Mouse (Mus musculus) right cerebral cortex, postnatal 14 days (tissue): ENCODE measurements around the gene Itpr1.
"Not testable (repeated sequence)": the region's sequence is repeated elsewhere in the genome, so short reads cannot be mapped to it uniquely, and the experiment has no call there.

ENCODE experiments used
- DNase-seq: peaks from one replicate; pipeline ENCODE4 v3.0.0; 2022

The Itpr1 gene

DNA sequence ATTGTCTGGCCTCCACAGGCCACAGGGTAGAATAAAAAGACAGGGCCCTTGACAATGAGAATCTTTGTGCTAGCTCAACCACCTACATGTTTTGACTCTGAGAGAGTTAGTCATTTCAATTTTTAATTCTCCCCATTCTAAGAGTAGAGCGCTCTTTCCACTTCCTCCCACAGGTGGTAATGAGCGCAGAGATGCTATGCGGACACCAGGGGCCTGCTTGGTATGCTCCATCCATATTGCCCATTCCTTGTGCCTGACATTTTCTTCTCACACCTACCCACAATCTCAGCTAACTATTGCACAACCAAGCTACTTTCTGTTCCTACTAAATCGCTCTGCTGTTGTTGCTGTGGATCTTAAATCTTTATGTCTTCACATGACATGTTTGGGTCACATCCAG lies 341.5 kb downstream of the Itpr1 start:
- no peak for DNase-seq

DNA sequence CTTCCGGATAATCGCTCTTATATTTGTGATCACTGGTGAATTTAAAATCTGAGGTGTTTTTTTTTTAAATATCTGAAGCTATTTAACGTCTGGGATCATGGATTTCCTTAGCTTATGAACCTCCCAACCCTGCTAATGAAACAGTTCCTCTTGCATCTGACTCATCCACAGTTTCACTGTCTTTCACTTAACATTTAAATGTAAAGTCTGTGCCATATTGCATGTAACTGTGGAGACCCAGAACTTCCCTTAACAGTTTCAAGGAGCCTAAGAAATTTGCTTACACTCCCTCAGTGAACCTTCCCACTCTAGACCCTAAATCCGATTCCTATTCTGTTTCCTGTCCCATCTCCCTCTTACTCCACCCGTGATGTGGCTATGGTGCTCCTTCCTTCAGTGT lies 342.0 kb downstream of the Itpr1 start:
- DNase-seq, result no peak

- DNase-seq, result no peak
Observed at GRCm38 (mm10) chr6:108557576-108558322, 344.9 kb downstream of the Itpr1 start.

DNA sequence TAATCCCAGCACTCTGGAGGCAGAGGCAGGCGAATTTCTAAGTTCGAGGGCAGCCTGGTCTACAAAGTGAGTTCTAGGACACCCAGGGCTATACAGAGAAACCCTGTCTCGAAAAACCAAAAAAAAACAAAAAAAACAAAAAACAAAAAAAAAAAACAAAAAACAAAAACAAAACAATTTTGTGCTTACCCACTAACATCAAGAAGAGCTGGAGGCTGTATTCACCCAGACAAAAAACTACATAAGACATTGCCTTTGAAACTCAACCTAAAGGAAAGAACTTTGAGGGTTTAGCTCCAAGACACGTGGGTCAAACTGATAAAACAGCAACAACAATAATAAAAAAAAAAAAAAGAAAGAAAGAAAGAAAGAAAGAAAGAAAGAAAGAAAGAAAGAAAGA lies 346.3 kb downstream of the Itpr1 start:
- DNase-seq, result not testable (repeated sequence)

DNA sequence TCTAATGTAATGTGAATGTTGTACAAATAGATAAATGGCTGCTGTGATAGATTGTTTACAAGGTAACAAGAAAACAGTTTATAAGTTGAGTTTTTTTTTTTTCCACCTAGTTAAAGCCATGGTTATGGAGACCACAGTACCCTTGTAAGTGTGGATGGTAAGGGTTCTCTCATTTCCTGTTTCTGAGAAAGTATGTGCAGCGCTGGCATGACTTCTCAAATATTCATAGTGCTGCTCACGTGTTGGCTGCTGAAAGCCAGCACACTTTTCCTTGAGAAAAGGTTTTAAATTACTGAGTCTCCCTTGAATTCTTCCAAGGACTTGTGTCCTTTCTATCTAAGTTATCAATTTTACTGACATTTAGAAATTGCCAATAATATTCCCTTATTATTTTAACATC lies 350.1 kb downstream of the Itpr1 start:
- no peak for DNase-seq

DNA sequence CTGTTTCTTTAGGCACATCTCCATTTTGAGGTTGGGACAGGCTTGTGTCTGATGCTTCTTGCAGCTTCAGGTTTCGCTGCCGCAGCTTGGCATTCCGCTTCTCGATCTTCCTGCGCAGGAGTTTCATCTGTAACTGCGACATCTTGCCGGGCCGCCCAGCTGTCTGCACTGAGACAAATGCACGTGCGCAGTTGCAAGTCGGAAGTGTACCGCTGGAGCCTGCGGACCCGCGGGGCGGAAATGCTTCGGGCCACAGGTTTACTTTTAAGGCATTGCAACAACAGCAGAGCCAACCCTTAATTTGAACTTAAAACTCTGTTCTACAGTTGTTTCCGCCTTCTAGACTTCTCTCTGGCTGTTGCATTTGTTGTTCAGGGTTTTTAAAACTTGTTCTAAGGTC lies 352.6 kb downstream of the Itpr1 start:
- DNase-seq, result not testable (repeated sequence)

DNA sequence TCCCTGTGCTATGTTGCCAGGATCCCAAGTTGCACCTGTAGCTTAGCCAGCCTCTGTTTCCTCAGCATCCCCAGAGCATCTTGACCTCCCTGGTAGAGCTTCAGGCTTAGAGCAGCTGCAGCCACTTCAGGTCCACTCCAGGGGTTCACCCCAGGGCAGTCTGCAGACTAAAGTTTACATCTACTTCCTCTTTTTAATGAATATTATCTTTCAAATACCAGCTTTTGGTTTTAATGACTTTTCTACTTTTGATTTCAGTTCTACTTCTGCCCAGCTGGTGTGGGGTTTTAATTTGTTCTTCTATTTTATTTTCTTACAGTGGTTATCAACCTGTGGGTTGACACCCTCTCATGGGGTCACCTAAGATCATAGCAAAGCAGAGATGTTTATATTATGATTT lies 353.7 kb downstream of the Itpr1 start:
- DNase-seq, result no peak

DNA sequence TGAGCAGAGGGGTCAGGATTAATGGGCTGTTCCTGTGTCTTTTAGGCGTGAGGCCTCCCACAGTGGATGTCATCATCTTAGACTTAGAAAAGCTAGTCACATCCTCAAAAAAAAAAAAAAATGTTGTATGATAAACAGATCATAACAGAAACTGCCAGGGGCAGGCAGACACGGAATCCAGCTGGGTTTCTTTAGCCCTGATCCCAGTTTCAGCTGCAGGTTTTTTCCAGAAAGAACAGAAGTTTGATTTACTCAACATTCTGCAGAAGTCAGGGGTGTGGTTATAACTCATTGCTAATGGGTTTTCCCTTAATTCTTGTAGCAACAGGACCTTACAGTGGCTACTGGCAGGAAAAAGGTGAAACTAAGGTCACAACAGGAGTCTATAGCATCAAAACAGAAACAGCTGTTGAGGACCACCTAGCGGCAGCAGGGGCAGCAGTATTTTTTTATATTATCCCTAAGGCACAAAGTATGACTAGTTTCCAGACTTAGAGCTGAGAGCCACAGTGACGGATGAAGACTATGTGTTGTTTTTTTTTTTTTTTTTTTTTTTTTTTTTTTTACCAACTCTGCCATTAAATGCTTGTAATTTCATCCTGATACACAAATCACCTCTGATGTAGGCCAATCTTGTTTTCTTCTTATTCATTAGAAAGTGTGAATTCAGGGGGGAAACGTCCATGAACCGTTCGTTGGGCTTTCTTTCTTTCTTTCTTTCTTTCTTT lies 356.7 kb downstream of the Itpr1 start:
- no peak for DNase-seq

GRCm38 (mm10) chr6:108570351-108571041 lies 357.6 kb downstream of the Itpr1 start:
- DNase-seq, result no peak

DNA sequence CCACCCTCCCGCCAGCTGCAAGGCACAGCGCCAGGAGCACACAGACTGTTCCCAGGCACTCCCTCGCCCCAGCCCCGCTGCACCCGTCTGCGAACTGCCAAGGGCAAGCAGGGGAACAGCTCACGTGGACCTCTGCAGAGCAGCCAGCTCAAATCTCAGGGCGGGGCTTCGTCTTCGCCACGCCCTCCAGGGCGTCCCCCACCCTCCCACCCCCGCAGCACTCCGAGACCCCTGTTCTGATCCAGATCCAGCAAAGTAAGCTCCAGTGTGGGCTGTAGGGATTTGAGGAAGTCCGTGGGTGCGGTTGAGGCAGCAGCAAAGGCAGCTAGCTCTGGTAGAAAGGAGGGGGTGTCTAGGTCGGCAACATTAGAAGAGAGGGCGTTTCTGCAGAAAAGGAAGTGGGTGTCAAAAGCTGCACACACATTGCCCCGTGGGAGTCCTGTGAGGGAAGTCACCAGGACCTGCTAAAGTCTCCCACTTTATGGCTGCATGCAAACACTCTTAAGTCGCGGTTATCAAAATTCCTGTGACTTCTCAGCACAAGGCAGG lies 358.2 kb downstream of the Itpr1 start:
- peak; percentile 71 for DNase-seq

DNA sequence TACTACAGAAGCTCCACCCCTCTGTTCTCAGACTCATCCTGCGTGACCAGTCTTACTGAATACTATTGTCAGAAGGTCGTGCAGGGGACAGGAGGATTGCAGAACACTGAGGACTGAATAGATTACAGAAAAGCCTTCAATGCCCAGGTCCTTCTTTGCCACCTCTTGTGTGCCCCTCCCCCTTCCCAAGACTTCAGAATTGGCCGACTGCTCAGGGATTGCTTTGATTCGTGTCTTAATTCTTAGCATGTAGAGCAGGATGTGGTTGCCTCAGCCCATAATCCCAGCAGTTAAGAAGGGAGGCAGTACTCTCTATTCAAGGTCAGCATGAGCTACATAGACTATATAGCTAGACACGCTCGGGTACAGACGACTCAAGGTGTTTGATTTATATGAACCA lies 359.8 kb downstream of the Itpr1 start:
- no peak for DNase-seq

- DNase-seq, result peak; percentile 56
Observed at GRCm38 (mm10) chr6:108577056-108577455, 364.2 kb downstream of the Itpr1 start.

- no peak for DNase-seq
Observed at GRCm38 (mm10) chr6:108588426-108588825, 375.5 kb downstream of the Itpr1 start.

DNA sequence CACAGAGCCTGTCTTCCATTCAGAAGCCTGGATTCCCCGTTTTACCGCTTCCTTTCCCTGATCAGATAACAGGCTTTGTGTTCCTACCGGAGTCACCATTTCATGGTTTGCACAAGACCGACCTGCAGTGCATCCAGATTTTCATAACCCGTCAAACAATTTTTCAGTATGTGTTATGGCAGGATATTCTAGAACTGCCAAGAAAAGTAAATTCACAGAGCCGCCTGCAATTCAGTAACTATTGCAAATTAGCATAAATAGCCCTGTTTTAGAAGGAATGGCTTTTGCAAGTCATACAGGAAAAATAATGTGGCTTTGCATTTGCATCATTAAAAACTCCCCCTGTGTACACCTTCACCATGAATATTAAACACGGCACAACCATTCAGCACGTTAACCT lies 379.3 kb downstream of the Itpr1 start:
- no peak for DNase-seq

GRCm38 (mm10) chr6:108592636-108593035 lies 379.7 kb downstream of the Itpr1 start:
- no peak for DNase-seq

- no peak for DNase-seq
Observed at GRCm38 (mm10) chr6:108594171-108594841, 381.4 kb downstream of the Itpr1 start.

GRCm38 (mm10) chr6:108598691-108599090 lies 385.8 kb downstream of the Itpr1 start:
- no peak for DNase-seq

- DNase-seq, result no peak
Observed at GRCm38 (mm10) chr6:108599317-108599716, 386.4 kb downstream of the Itpr1 start.
